Mouse (Mus musculus): ENCODE data around the gene Flnc. TPM values are rescaled to one million over a fixed set of nuclear protein-coding genes. Genes with fewer than 3 reads are reported as not detected.

Gene Flnc
- polyA plus RNA-seq (2012; rRNA removed), result 4.3 and 10.9 TPM in 2 replicates

GRCm38 (mm10) chr6:29433038-29433803 lies at the start of gene Flnc:
Gene Flnc (plus strand): TSS chr6:29433256.

GRCm38 (mm10) chr6:29388052-29388518 lies 45.0 kb upstream of the Flnc start, which contains the start of gene Opn1sw:
Gene Opn1sw (minus strand): TSS chr6:29388468.

GRCm38 (mm10) chr6:29395910-29396713 lies 36.9 kb upstream of the Flnc start, which contains the start of gene Ccdc136:
Gene Ccdc136 (plus strand): TSS chr6:29396309.

GRCm38 (mm10) chr6:29467583-29468354 lies 34.7 kb downstream of the Flnc start, which contains the start of gene Atp6v1f:
Gene Atp6v1f (plus strand): TSS chr6:29467718.

GRCm38 (mm10) chr6:29471137-29471536 lies 38.1 kb downstream of the Flnc start, which contains the start of gene Atp6v1fnb:
Gene Atp6v1fnb (plus strand): TSS chr6:29471437.

GRCm38 (mm10) chr6:29507447-29508309 lies 74.6 kb downstream of the Flnc start, which contains the start of gene Kcp:
Gene Kcp (minus strand): TSS chr6:29507952.

Other genes with a start within 250 kb of the Flnc start
- gene Impdh1, start 216.9 kb upstream of the Flnc start, polyA plus RNA-seq (2012; rRNA removed), result 48.2 and 52.4 TPM in 2 replicates
- gene Hilpda, start 160.8 kb upstream of the Flnc start, polyA plus RNA-seq (2012; rRNA removed), result 30.9 and 31.6 TPM in 2 replicates
- 1.6 and 2.6 TPM in 2 replicates for gene Fam71f2, start 153.7 kb upstream of the Flnc start, polyA plus RNA-seq (2012; rRNA removed)
- gene Fam71f1, start 114.1 kb upstream of the Flnc start, polyA plus RNA-seq (2012; rRNA removed), result 0.10 TPM in 1 of 2 replicates, not detected in the other
- gene Calu, start 85.2 kb upstream of the Flnc start, polyA plus RNA-seq (2012; rRNA removed), result 124 and 173 TPM in 2 replicates
- gene Opn1sw, start 44.8 kb upstream of the Flnc start, polyA plus RNA-seq (2012; rRNA removed), result 0.28 and 0.85 TPM in 2 replicates
- 54.3 and 55.3 TPM in 2 replicates for gene Ccdc136, start 36.9 kb upstream of the Flnc start, polyA plus RNA-seq (2012; rRNA removed)
- 291 and 330 TPM in 2 replicates for gene Atp6v1f, start 34.5 kb downstream of the Flnc start, polyA plus RNA-seq (2012; rRNA removed)
- 0.20 and 0.39 TPM in 2 replicates for gene Atp6v1fnb, start 38.2 kb downstream of the Flnc start, polyA plus RNA-seq (2012; rRNA removed)
- gene Kcp, start 74.7 kb downstream of the Flnc start, polyA plus RNA-seq (2012; rRNA removed), result 34.5 and 54.4 TPM in 2 replicates
- 2.7 and 3.3 TPM in 2 replicates for gene Irf5, start 93.4 kb downstream of the Flnc start, polyA plus RNA-seq (2012; rRNA removed)
- 74.9 and 75.4 TPM in 2 replicates for gene Tnpo3, start 176.6 kb downstream of the Flnc start, polyA plus RNA-seq (2012; rRNA removed)